Mouse (Mus musculus) spleen, adult 2 months (tissue): ENCODE measurements around the gene Slc50a1. TPM values are rescaled to one million over a fixed set of nuclear protein-coding genes. Genes with fewer than 3 reads are reported as not detected.

ENCODE experiments used
- DNase-seq, 2 experiments: peaks; one replicate each; pipeline versions ENCODE4 v3.0.0 to v3.0.0-alpha.2; 2012 to 2021; ENCODE audit warnings: low spot score in 2 of 2, low read depth in 1 of 2
- H3K27ac ChIP-seq: fragments of 200-500 bp; 2 replicates; pipeline ENCODE4 v1.5.1; 2012; ENCODE audit warnings: low read length, inconsistent platforms; ENCODE audit not compliant: insufficient read depth
- H3K27me3 ChIP-seq: fragments of 200-500 bp; 2 replicates; pipeline ENCODE4 v1.6.1; 2012; ENCODE audit warnings: mild to moderate bottlenecking, moderate library complexity, low read length, inconsistent platforms; ENCODE audit not compliant: control insufficient read depth, insufficient read depth
- H3K36me3 ChIP-seq: fragments of 200-500 bp; 2 replicates; pipeline ENCODE4 v1.6.1; 2012; ENCODE audit warnings: mild to moderate bottlenecking, low read length, inconsistent platforms; ENCODE audit not compliant: control insufficient read depth, insufficient read depth
- H3K4me1 ChIP-seq: fragments of 200-500 bp; 2 replicates; pipeline ENCODE4 v1.6.1; 2011; ENCODE audit warnings: inconsistent platforms; ENCODE audit not compliant: control insufficient read depth, insufficient read depth, insufficient read length
- H3K4me3 ChIP-seq: fragments of 200-500 bp; 2 replicates; pipeline ENCODE4 v1.5.1; 2011; ENCODE audit warnings: mild to moderate bottlenecking, inconsistent platforms; ENCODE audit not compliant: insufficient read depth, insufficient read length; ENCODE audit errors: extremely low read depth
- CTCF ChIP-seq: fragments of 200-500 bp; IDR thresholded peaks from 2 replicates; pipeline ENCODE4 v1.5.1; 2011; ENCODE audit warnings: mild to moderate bottlenecking, inconsistent platforms; ENCODE audit not compliant: insufficient read depth, insufficient read length, insufficient replicate concordance; ENCODE audit errors: extremely low read depth
- POLR2A ChIP-seq: fragments of 200-500 bp; IDR thresholded peaks from 2 replicates; pipeline ENCODE4 v1.6.1; 2011; ENCODE audit warnings: low read depth, low read length, inconsistent platforms
- WGBS: fragments of 180-500 bp; shearing (Covaris S2); methylation state at CpG from one replicate; pipeline ENCODE4 v1.1.7; 2018; 5-methylcytosine and 5-hydroxymethylcytosine counted together
- polyA plus RNA-seq: library from polyadenylated mRNA; depleted of rRNA; stranded (reverse); fragments of >200 nt; gene quantifications from 2 replicates; pipeline ENCODE4 v1.2.3, GENCODE M21; 2012

The Slc50a1 gene
- polyA plus RNA-seq, 1 experiment = 207 TPM

DNA sequence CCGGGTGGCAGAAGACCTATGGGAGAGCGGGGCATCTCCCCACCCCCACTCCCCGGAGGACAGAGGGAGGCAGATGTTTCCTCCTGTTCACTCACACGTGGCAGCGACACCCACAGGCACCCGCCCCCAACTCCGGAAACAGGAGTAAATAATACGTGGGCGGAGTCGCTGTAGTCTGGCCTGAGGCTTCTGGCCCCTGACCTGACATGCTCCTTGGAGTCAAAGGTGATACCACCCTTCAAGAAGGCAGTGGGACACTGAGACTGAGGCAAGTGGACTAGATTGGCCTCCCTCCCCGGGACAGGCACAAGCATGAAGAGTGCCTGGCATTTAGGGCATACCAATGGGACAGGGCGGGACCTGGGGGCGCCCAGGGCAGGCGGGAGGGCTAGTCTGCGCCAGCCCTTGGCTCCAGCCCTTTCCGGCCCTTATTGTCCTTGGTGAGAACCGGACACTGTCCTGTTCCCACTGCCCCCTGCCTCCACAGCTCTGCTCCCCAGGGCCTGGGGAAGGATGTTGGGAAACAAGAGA, 18.9 kb downstream of the Slc50a1 start:
- H3K27ac ChIP-seq = peak overlapping the region; percentile 87
- H3K27me3 ChIP-seq = no peaks in the 10 kb centered on the region
- H3K4me3 ChIP-seq = peak overlapping the region; percentile 64
- H3K4me1 ChIP-seq = peaks cover 19% of the 10 kb centered on the region
- WGBS = 4% methylated on average over 17 of the region's 17 CpGs
- no peaks in the 10 kb centered on the region for H3K36me3 ChIP-seq
- peak in 1 of 2 experiments; percentile 89 for DNase-seq
- peak; percentile 64 for TF ChIP-seq POLR2A
- TF ChIP-seq CTCF = no peak

DNA sequence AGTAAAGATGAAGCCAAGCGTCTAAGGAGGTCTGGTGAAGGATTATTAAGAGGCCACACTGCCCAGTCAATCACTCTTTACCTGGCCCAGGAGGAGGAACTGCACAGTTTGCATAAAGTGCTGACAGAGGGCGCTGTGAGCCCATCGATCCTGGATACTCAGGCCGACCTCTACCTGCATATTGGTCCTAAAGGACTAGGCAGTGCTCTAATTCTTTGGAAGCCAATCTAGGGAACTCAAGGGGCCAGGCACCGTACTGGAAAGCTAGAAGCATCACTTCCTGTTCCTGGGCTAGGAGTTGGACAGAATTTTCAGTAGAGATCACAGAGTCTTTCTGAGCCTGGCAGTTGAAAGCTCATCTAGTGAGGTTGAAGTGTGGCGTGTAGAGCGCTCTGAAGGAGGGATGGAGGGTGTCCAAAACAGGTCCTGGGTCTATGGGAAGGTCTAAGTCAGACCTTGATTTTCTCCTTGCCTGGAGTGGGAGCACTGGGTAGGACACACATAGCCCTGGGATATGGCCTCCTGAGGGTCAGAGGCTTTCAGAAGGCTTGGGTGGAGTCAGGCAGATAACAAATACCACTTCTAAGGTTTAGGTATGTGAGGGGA, 19.8 kb downstream of the Slc50a1 start:
- Histone ChIP-seq H3K27me3 (no peaks in the 10 kb centered on the region), H3K4me1 (peaks cover 23% of the 10 kb centered on the region), H3K36me3 (no peaks in the 10 kb centered on the region), H3K4me3 (no peak overlapping the region), H3K27ac (peak overlapping the region; percentile 82)
- peak in 1 of 2 experiments; percentile 79 for DNase-seq
- 16% methylated on average over 7 of the region's 7 CpGs for WGBS
- TF ChIP-seq CTCF = peak; percentile 87; the same call in 1 of the 2 replicates
- TF ChIP-seq POLR2A = no peak

DNA sequence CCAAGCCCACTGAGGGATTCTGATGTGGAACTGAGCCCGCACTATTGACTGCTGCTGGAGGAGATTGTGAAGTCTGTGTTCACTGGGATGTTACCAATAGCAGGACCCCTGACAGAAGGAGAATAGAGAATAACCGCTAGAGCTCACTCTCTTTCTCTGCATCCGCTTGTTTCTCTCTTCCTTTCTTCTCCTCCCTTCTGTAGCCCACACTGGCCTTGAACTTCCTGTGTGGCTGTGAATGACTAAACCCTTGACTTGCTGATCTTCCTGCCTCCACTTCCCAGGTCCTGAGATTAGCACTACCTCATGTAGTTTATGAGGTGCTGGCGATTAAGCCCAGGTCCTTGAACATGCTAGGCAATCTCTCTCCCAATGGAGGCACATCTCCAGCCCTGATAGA, 22.9 kb downstream of the Slc50a1 start:
- WGBS = 63% methylated on average over 4 of the region's 4 CpGs
- no peak overlapping the region for H3K27ac ChIP-seq
- H3K27me3 ChIP-seq = no peaks in the 10 kb centered on the region
- peaks cover 36% of the 10 kb centered on the region for H3K4me1 ChIP-seq
- no peaks in the 10 kb centered on the region for H3K36me3 ChIP-seq
- DNase-seq = no peak
- H3K4me3 ChIP-seq = no peak overlapping the region
- TF ChIP-seq CTCF = no peak
- TF ChIP-seq POLR2A = no peak

DNA sequence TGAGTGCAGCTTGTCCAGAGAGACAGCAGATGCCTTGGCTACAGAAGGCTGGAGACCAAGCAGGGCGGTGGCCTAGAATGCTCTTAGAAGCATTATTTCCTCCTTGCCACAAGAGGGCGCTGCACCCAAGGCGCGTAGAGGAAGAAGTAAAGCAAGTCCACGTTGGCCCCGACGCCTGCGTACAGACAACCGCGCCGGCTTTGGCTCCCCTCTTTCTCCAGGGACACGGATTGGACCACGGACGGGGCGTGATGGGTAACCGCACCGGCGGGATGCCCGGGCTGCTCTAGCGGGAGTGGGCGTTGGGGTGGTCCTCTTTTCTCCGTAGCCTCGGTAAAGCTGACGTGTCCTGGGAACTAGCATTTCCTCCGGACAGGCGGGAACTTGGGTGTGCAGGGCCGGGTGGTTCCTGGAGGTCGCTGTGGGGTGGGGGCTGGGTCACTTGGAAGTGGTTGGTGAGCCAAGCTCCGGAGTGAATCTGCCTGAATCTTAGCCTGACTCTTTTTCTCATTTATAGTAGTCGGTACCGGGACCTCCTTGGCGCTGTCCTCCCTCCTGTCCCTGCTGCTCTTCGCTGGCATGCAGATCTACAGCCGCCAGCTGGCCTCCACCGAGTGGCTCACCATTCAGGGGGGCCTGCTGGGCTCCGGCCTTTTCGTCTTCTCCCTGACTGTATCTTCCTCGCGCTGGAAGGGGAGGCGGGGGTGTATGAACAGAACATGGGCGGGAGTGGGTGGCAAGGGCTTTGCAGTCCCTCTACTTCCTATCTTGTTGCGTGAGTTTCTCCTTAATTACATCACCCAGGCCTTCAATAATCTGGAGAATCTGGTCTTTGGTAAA, 23.9 kb downstream of the Slc50a1 start, which contains the start of gene Trim46:
TSS of gene Trim46 (minus strand) at position 49 of the 840 bp plus-strand sequence.
- Histone ChIP-seq H3K27ac (peak within 1 kb of the TSS; percentile 51), H3K27me3 (no peaks in the 10 kb centered on the region), H3K4me1 (peaks cover 32% of the 10 kb centered on the region), H3K4me3 (peak within 1 kb of the TSS; percentile 90), H3K36me3 (no peaks in the 10 kb centered on the region)
- under 1% methylated on average over 42 of the region's 42 CpGs for WGBS
- TF ChIP-seq CTCF (peak; percentile 88; the same call in 1 of the 2 replicates), POLR2A (no peak; the same call in 1 of the 2 replicates)
- DNase-seq = peak; percentile 78 to 83

DNA sequence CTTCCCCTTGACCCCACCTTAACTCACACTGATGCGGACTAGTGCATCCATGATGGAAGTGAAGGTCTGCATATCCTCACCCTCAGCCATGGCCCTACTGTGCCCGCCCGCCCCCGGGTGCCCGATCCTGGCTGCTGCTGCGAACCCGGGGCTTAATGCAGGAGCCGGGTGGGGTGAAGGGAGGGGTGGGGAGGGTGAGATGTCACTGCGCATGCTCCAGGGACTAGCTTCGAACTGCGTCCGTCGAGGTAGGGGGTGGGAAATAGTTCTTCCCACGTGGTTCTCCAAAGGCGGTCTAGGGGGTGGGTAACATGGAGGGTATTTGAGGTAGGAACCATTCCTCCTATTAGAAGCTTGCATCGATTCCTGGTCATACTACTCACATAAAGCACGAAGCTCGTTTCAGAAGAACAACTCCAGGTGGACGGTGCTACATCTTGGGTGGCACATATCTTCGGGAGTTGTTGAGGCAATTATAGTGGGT, 24.6 kb downstream of the Slc50a1 start, which contains the start of gene Krtcap2:
TSS of gene Krtcap2 (plus strand) at position 279 of the 484 bp plus-strand sequence.
- WGBS = 6% methylated on average over 20 of the region's 20 CpGs
- H3K36me3 ChIP-seq = no peaks in the 10 kb centered on the region
- no peak for DNase-seq

DNA sequence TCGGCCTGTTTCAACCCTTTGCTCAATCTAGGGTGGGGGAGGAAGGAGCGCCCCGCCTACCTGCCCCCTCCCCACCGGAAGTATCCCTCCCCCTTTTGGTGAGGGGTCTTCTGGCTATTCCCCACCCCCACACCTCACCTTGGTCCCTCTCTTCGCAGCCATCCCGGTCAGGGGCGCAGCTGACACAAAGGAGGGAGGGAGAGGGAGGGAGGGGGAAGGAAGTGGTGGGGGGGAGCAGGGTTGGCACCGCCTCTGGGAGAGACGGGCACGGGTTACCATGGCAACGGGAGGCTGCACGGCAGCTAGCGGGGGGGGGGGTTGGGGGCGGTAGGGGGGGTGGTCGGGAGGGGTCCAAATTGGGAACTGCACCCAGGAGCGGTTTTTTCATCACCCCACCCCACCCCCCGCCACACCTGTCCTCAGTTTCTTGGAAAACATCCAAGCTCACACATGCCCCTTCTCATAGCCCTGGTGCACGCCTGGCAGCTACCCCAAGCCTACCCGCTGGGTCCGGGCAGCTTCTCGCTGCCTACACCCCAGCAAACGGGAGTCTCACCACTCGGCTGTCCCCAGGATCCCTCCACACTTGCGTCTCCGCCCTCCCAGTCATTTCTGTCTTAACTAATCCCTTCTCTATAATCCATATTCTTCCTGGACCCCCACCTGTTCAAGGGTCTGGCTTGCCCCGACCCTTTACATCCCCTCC, 25.2 kb downstream of the Slc50a1 start:
- Histone ChIP-seq H3K36me3 (no peaks in the 10 kb centered on the region), H3K4me1 (peaks cover 23% of the 10 kb centered on the region; the same call in 1 of the 2 replicates), H3K27me3 (no peaks in the 10 kb centered on the region), H3K4me3 (peak overlapping the region; percentile 37), H3K27ac (no peak overlapping the region)
- TF ChIP-seq CTCF (no peak), POLR2A (no peak)
- WGBS = 1% methylated on average over 22 of the region's 26 CpGs
- peak in 1 of 2 experiments; percentile 39 for DNase-seq

More for the DNA sequence above, 24.6 kb downstream of the Slc50a1 start, which contains the start of gene Krtcap2:
- H3K4me1 ChIP-seq = peaks cover 27% of the 10 kb centered on the region
- TF ChIP-seq CTCF (no peak), POLR2A (no peak)
- peak within 1 kb of the TSS; percentile 90 for H3K4me3 ChIP-seq
- H3K27me3 ChIP-seq = no peaks in the 10 kb centered on the region
- peak within 1 kb of the TSS; percentile 51 for H3K27ac ChIP-seq
